Mouse (Mus musculus): ENCODE data around the gene Rab10. TPM values are rescaled to one million over a fixed set of nuclear protein-coding genes. Genes with fewer than 3 reads are reported as not detected.

The Rab10 gene
- polyA plus RNA-seq, 1 experiment from 2014 or later: 111 TPM

- DNase-seq (ENCODE audit: low spot score) (no peak), ATAC-seq (replicated peaks; ENCODE audit: low FRiP score) (no peak)
- Histone ChIP-seq H3K9ac (ENCODE audit: low read length) (no peak overlapping the region), H3K4me3 (ENCODE audit: low read depth, low read length) (no peak overlapping the region), H3K27ac (ENCODE audit: low read depth, low read length) (no peak overlapping the region), H3K4me1 (replicated peaks; ENCODE audit: control insufficient read depth, insufficient read depth, low read length) (no peaks in the 10 kb centered on the region), H3K9me3 (ENCODE audit: control insufficient read depth, low read length) (no peaks in the 10 kb centered on the region), H3K4me2 (ENCODE audit: low read depth, low read length, severe bottlenecking) (no peak overlapping the region), H3K27me3 (ENCODE audit: control insufficient read depth, insufficient read depth, low read length) (no peaks in the 10 kb centered on the region), H3K36me3 (ENCODE audit: control insufficient read depth, insufficient read depth, low read length) (no peaks in the 10 kb centered on the region)
- WGBS: 66% methylated on average over 2 of the region's 2 CpGs
Observed at GRCm38 (mm10) chr12:3210181-3210580, 99.6 kb downstream of the Rab10 start.

GRCm38 (mm10) chr12:3209163-3209562 is 100.6 kb downstream of the Rab10 start:
- Histone ChIP-seq H3K9ac (ENCODE audit: low read length) (no peak overlapping the region), H3K4me2 (ENCODE audit: low read depth, low read length, severe bottlenecking) (no peak overlapping the region), H3K36me3 (ENCODE audit: control insufficient read depth, insufficient read depth, low read length) (no peaks in the 10 kb centered on the region), H3K27me3 (ENCODE audit: control insufficient read depth, insufficient read depth, low read length) (no peaks in the 10 kb centered on the region), H3K9me3 (ENCODE audit: control insufficient read depth, low read length) (no peaks in the 10 kb centered on the region), H3K4me1 (replicated peaks; ENCODE audit: control insufficient read depth, insufficient read depth, low read length) (no peaks in the 10 kb centered on the region), H3K27ac (ENCODE audit: low read depth, low read length) (no peak overlapping the region), H3K4me3 (ENCODE audit: low read depth, low read length) (no peak overlapping the region)
- 70% methylated on average over 1 of the region's 1 CpGs for WGBS
- DNase-seq (ENCODE audit: low spot score): no peak
- ATAC-seq (replicated peaks; ENCODE audit: low FRiP score): no peak

Other genes starting within 250 kb of the Rab10 start
- gene Kif3c, start 55.2 kb upstream of the Rab10 start, polyA plus RNA-seq (2014; fragmentation: Nextera tagmentation; extraction: Ambion mirVana): 31.2 and 32.3 TPM in 2 replicates
- 19.7 and 22.0 TPM in 2 replicates for gene Asxl2, start 116.9 kb upstream of the Rab10 start, polyA plus RNA-seq (2014; fragmentation: Nextera tagmentation; extraction: Ambion mirVana)

All from forebrain, embryonic 11.5 days (tissue).